Mouse (Mus musculus) limb, embryonic 14.5 days (tissue): ENCODE results near the gene Gstp3. TPM values are rescaled to one million over a fixed set of nuclear protein-coding genes. Genes with fewer than 3 reads are reported as not detected.

Experiments used
- ATAC-seq: fragments of 200-750 bp; cut with Nextera tagmentation; 2 replicates; pipeline ENCODE4 v1.8.0; 2017; ENCODE audit warnings: low read depth, moderate number of reproducible peaks, moderate TSS enrichment; ENCODE audit not compliant: low FRiP score
- DNase-seq: peaks from one replicate; pipeline ENCODE4 v3.0.0-alpha.2; 2015; ENCODE audit warnings: low spot score
- H3K27ac ChIP-seq: fragments of 300-500 bp; sonication (generic); replicated peaks from 2 replicates; pipeline ENCODE4 v1.5.1; 2014; ENCODE audit warnings: low read depth, mild to moderate bottlenecking, low read length, moderate library complexity, mixed read lengths
- H3K27me3 ChIP-seq: fragments of 300-500 bp; sonication (generic); 2 replicates; pipeline ENCODE4 v1.6.1; 2014; ENCODE audit warnings: low read length, mixed read lengths; ENCODE audit not compliant: control insufficient read depth, insufficient read depth
- H3K36me3 ChIP-seq: fragments of 300-500 bp; sonication (generic); 2 replicates; pipeline ENCODE4 v1.6.1; 2014; ENCODE audit warnings: mild to moderate bottlenecking, low read length, moderate library complexity, mixed read lengths; ENCODE audit not compliant: control insufficient read depth, insufficient read depth
- H3K4me1 ChIP-seq: fragments of 300-500 bp; sonication (generic); 2 replicates; pipeline ENCODE4 v1.6.1; 2014; ENCODE audit warnings: antibody characterized with exemption, low read length, mixed read lengths; ENCODE audit not compliant: control insufficient read depth, insufficient read depth
- H3K4me2 ChIP-seq: fragments of 300-500 bp; sonication (generic); replicated peaks from 2 replicates; pipeline ENCODE4 v1.6.1; 2014; ENCODE audit warnings: low read depth, mild to moderate bottlenecking, low read length, moderate library complexity; ENCODE audit not compliant: severe bottlenecking
- H3K4me3 ChIP-seq: fragments of 300-500 bp; sonication (generic); replicated peaks from 2 replicates; pipeline ENCODE4 v1.5.1; 2014; ENCODE audit warnings: low read length
- H3K9ac ChIP-seq: fragments of 300-500 bp; sonication (generic); 2 replicates; pipeline ENCODE4 v1.6.1; 2014; ENCODE audit warnings: mild to moderate bottlenecking, low read depth, low read length, moderate library complexity; ENCODE audit not compliant: severe bottlenecking
- H3K9me3 ChIP-seq: fragments of 300-500 bp; sonication (generic); 2 replicates; pipeline ENCODE4 v1.6.1; 2016; ENCODE audit warnings: low read length; ENCODE audit not compliant: control insufficient read depth
- POLR2A ChIP-seq: fragments of 200-500 bp; IDR thresholded peaks from 2 replicates; pipeline ENCODE4 v1.8.0; 2012; ENCODE audit warnings: inconsistent platforms, mild to moderate bottlenecking, moderate library complexity, borderline replicate concordance; ENCODE audit not compliant: insufficient read depth, insufficient read length; ENCODE audit errors: extremely low read depth
- WGBS: fragments of 180-500 bp; shearing (Covaris S2); extraction: QIAGEN DNeasy Blood & Tissue Kit; methylation state at CpG from one replicate; pipeline ENCODE4 v1.1.7; 2014; 5-methylcytosine and 5-hydroxymethylcytosine counted together
- polyA plus RNA-seq, 2 experiments: library from polyadenylated mRNA; depleted of rRNA in 1 of 2; stranded (reverse) in 1 of 2; unstranded in 1 of 2; fragments of >200 nt; fragmentation: Nextera tagmentation in 1 of 2; extraction: Ambion mirVana in 1 of 2; gene quantifications; 2 replicates each; pipeline versions ENCODE4 v1.2.1 to v1.2.3; 2012 to 2014

Gstp3 gene
- polyA plus RNA-seq, 2 experiments = 0.47 to 0.69 TPM

DNA sequence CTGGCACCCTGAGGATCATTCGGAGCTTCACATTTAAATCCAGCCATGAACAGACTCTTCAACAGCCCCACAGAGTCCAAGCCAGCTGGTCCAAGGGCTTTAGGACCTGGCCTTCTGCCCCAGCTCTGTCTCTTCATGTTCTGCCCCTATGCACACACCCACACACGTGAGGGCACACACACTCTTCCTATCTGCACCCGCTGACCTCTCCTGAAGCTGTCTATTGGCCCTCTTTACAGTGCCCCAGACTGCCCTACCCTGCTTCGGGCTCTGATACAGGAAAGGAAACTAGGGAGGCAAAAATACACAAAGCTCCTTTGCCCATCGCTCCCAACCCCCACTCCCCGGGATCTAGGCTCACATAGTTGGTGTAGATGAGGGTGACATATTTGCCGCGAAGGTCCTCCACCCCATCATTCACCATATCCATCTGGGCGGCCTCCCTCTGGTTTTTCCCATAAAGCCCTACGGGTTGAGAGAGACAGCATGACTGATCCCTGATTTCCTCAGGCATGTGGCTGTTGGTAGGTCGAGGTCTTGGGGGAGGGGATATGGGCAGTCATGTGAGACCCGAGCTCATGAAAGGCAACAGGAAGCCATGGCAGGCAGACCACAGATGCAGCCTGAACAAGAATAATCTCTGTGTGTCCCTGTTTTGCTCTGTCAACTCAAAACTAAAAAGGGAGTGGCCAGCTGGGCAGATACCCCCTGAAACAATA lies 22.9 kb downstream of the Gstp3 start:
- 77% methylated on average over 12 of the region's 12 CpGs for WGBS
- H3K9me3 ChIP-seq = no peaks in the 10 kb centered on the region
- H3K36me3 ChIP-seq = no peaks in the 10 kb centered on the region
- H3K4me2 ChIP-seq = no peak overlapping the region
- no peak overlapping the region for H3K4me3 ChIP-seq
- H3K9ac ChIP-seq = no peak overlapping the region
- no peak for TF ChIP-seq POLR2A
- ATAC-seq = no peak
- no peak overlapping the region for H3K27ac ChIP-seq
- no peak for DNase-seq
- H3K4me1 ChIP-seq = no peaks in the 10 kb centered on the region; the same call in 1 of the 2 replicates
- no peaks in the 10 kb centered on the region for H3K27me3 ChIP-seq

DNA sequence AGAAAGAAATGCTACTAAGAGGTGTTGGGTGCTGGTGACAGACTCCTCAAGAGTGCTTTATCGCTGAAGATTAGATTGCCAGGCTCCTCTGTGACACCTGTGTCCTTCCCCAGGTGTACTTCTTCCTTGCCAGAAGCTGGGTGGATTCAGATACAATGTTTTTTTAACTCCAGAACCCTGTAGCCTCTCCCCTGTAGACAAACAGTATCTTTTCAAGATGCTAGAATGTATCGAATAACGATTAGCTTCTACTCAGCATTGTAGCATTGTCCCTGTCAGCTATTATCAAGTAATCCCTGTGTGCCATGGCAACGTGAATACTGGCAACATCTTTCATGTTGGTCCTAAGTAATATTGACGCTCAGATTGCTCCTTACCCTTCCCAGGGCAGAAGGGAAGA lies 25.6 kb downstream of the Gstp3 start:
- 68% methylated on average over 5 of the region's 5 CpGs for WGBS
- no peaks in the 10 kb centered on the region for H3K36me3 ChIP-seq
- no peak overlapping the region for H3K9ac ChIP-seq
- no peaks in the 10 kb centered on the region for H3K9me3 ChIP-seq
- no peaks in the 10 kb centered on the region for H3K27me3 ChIP-seq
- no peak for TF ChIP-seq POLR2A
- ATAC-seq (no peak), DNase-seq (no peak)
- no peak overlapping the region for H3K4me3 ChIP-seq
- H3K27ac ChIP-seq = no peak overlapping the region
- no peak overlapping the region for H3K4me2 ChIP-seq
- no peaks in the 10 kb centered on the region; the same call in 1 of the 2 replicates for H3K4me1 ChIP-seq

DNA sequence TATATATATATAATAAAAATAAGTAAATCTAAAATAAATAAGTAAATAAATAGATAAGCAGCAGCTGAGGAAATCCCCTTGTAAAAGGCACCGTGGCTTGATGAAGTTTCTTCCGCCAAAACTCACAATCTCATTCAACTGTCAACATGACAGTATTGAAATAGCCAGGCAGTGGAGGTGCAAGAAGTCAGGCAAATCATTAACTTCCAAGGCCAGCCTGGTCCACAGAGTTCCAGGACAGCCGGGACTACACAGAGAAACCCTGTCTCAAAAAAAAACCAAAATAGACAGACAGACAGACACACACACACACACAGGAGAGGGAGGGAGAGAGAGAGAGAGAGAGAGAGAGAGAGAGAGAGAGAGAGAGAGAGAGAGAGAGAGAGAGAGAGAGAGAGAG lies 26.1 kb downstream of the Gstp3 start:
- Histone ChIP-seq H3K9me3 (no peaks in the 10 kb centered on the region), H3K4me2 (no peak overlapping the region), H3K9ac (no peak overlapping the region), H3K4me3 (no peak overlapping the region), H3K36me3 (no peaks in the 10 kb centered on the region), H3K27ac (no peak overlapping the region), H3K4me1 (no peaks in the 10 kb centered on the region; the same call in 1 of the 2 replicates), H3K27me3 (no peaks in the 10 kb centered on the region)
- no peak for TF ChIP-seq POLR2A
- DNase-seq (no peak), ATAC-seq (no peak)
- WGBS = 79% methylated on average over 3 of the region's 3 CpGs

DNA sequence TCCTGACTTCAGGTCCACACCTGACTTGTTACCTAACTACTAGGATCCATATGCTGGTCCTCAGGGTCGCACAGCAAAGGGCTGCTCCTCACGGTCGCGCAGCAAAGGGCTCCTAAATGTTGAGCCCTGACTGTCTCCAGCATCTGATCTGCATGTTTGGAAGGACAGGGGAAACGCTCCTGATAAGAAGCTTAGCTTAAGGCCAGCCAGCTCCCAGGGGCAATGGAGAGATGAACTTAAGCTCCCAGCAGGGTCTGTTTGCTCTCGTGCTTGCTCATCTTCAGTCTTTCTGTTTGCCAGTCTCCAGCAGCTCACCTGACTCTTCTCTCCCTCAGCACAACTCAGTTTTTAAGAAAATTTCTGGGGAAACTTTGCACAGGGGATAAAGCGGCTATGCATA lies 26.7 kb downstream of the Gstp3 start:
- no peak for ATAC-seq
- Histone ChIP-seq H3K27me3 (no peaks in the 10 kb centered on the region), H3K36me3 (no peaks in the 10 kb centered on the region), H3K9me3 (no peaks in the 10 kb centered on the region), H3K4me1 (no peaks in the 10 kb centered on the region), H3K27ac (no peak overlapping the region), H3K4me2 (no peak overlapping the region), H3K4me3 (no peak overlapping the region), H3K9ac (no peak overlapping the region)
- TF ChIP-seq POLR2A = no peak
- DNase-seq = no peak
- WGBS = 70% methylated on average over 7 of the region's 7 CpGs

DNA sequence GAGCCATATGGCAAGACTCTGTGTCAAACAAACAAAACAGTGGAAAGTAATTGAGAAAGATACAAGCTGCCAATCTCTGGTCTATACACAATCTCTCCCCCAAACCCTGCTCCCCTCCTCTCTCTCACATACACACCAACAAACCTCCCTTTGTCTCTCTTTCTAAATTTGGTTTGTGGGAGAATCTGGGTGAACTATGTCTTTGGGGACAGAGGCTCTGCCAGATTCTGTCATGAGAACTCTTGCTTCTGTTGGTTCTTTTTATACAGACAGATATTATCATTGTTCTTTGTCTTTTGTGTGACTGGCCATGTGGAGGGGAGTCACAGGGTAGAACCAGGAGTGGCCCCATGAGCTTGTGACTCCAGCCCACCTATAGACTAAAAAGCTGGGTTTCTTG lies 31.8 kb downstream of the Gstp3 start:
- no peak for DNase-seq
- H3K27me3 ChIP-seq = no peaks in the 10 kb centered on the region
- no peak for ATAC-seq
- no peak overlapping the region for H3K27ac ChIP-seq
- no peak for TF ChIP-seq POLR2A
- H3K9me3 ChIP-seq = no peaks in the 10 kb centered on the region
- H3K9ac ChIP-seq = no peak overlapping the region
- no peaks in the 10 kb centered on the region for H3K4me1 ChIP-seq
- H3K4me2 ChIP-seq = no peak overlapping the region
- H3K36me3 ChIP-seq = no peaks in the 10 kb centered on the region
- no peak overlapping the region for H3K4me3 ChIP-seq

DNA sequence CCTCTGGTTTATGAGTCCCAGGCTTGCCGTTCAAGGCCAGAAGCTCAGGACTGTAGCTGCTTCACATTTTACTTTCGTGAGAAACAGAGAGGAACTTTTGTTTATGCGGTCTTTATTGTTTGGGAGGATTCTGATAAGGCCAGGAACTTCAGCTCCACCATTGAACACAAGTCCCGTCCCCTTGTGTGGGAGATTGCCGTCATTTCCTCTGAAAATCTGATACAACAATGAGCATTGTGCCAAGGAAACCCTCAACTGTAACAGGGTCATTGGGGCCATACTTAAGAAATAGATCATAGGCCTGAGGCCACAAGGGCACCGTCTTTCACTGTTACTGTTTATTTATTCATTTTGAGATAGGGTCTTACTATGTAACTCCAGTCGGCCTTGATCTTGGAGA lies 36.2 kb downstream of the Gstp3 start:
- H3K4me2 ChIP-seq = no peak overlapping the region
- WGBS = 70% methylated on average over 7 of the region's 7 CpGs
- H3K27me3 ChIP-seq = no peaks in the 10 kb centered on the region
- H3K27ac ChIP-seq = no peak overlapping the region
- DNase-seq (no peak), ATAC-seq (no peak)
- no peaks in the 10 kb centered on the region for H3K9me3 ChIP-seq
- H3K4me3 ChIP-seq = no peak overlapping the region
- no peak for TF ChIP-seq POLR2A
- no peaks in the 10 kb centered on the region for H3K36me3 ChIP-seq
- H3K4me1 ChIP-seq = 0 out of 2 replicates have a peak, but pooled peaks cover 2% of the 10 kb centered on the region
- H3K9ac ChIP-seq = no peak overlapping the region
